Mouse (Mus musculus): ENCODE results near the gene Parg.

DNA sequence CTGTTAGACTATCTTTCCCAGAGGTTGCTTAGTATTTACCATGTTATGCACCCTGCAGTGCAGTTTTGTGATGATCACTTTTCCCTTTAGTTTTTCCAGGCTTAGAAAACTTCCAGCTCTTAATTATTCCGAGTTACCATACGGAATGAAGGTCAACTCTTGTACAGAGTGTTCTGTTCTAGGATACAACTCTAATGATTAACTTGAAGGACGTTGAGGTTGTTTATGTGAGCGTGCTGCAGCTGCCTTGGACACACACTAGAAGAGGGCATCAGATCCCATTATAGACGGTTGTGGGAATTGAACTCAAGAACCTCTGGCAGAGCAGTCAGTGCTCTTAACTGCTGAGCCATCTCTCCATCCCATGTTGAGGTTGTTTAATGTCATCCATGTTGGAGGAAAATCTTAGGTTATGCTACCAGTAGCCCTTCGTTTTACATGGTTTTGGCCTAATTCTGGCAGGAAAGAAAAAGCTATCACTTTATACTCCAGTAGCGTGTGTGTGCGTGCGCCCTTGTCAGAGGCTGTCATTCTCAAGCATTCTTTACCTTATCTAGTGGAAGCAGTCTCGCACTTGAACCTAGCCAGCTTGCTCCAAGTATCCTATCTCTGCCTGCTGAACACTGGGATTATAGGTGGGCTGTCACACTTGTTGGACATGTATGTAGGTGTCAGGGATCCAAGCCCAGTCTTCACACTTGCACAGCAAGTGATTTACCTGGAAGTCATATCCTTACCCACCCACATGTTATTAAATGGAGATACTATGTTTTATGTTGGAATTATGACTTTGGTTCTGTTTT, 22.2 kb upstream of the Parg start:
- TF ChIP-seq KAT2A (IDR thresholded peaks at IDR 0.05; ENCODE audit: insufficient replicate concordance, low read length) (no peak), POLR2A (IDR thresholded peaks at IDR 0.05; ENCODE audit: low read depth, low read length) (peak; percentile 29; the same call in 1 of the 2 replicates), ZNF384 (IDR thresholded peaks at IDR 0.05; ENCODE audit: low read depth, low read length) (no peak), GABPA (IDR thresholded peaks at IDR 0.05; ENCODE audit: insufficient replicate concordance, low read depth, low read length) (no peak), ELF1 (IDR thresholded peaks at IDR 0.05; ENCODE audit: low read depth, low read length) (no peak), CTCF (conservative IDR thresholded peaks at IDR 0.05 in 1 of 2, IDR thresholded peaks at IDR 0.05 in 1 of 2; ENCODE audit: low read depth in 2 of 2, low read length in 2 of 2) (no peak)
